Mouse (Mus musculus): ENCODE results near the gene Olfr64. TPM values are rescaled to one million over a fixed set of nuclear protein-coding genes. Genes with fewer than 3 reads are reported as not detected.

Olfr64 gene
- total RNA-seq, 2 experiments from 2014 or later = not detected

Other genes starting within 250 kb of the Olfr64 start
- not detected for gene Olfr623, start 230.8 kb downstream of the Olfr64 start, total RNA-seq (2021)
- under 1 TPM in 1 of 2 experiments, not detected in 1; 0.07 TPM for gene Olfr624, start 223.3 kb downstream of the Olfr64 start, total RNA-seq (2021)
- gene Olfr625-ps1, start 211.8 kb downstream of the Olfr64 start, total RNA-seq (2021) = not detected
- not detected for gene Olfr243, start 179.8 kb downstream of the Olfr64 start, total RNA-seq (2021)
- not detected for gene Olfr628, start 164.1 kb downstream of the Olfr64 start, total RNA-seq (2021)
- gene Olfr629, start 149.5 kb downstream of the Olfr64 start, total RNA-seq (2021) = not detected
- gene Olfr630, start 137.2 kb downstream of the Olfr64 start, total RNA-seq (2021) = not detected
- not detected for gene Olfr69, start 122.9 kb downstream of the Olfr64 start, total RNA-seq (2021)
- not detected for gene Olfr68, start 114.8 kb downstream of the Olfr64 start, total RNA-seq (2021)
- gene Olfr67, start 102.7 kb downstream of the Olfr64 start, total RNA-seq (2021) = not detected
- 10 to 100 TPM; 58.3 to 79.4 TPM for gene Hbb-bt, start 80.5 kb downstream of the Olfr64 start, total RNA-seq (2021)
- 100 to 1,000 TPM; 565 to 654 TPM for gene Hbb-bs, start 66.4 kb downstream of the Olfr64 start, total RNA-seq (2021)
- not detected for gene Hbb-bh2, start 54.0 kb downstream of the Olfr64 start, total RNA-seq (2021)
- not detected for gene Hbb-bh1, start 51.3 kb downstream of the Olfr64 start, total RNA-seq (2021)
- not detected for gene Hbb-y, start 41.3 kb downstream of the Olfr64 start, total RNA-seq (2021)
- not detected for gene Olfr66, start 8.2 kb downstream of the Olfr64 start, total RNA-seq (2021)
- not detected for gene Olfr65, start 9.0 kb upstream of the Olfr64 start, total RNA-seq (2021)
- not detected for gene Olfr631, start 34.3 kb upstream of the Olfr64 start, total RNA-seq (2021)
- gene Olfr632, start 39.9 kb upstream of the Olfr64 start, total RNA-seq (2021) = not detected
- not detected for gene Olfr633, start 50.0 kb upstream of the Olfr64 start, total RNA-seq (2021)
- under 1 TPM; 0.07 to 0.09 TPM for gene Olfr635, start 76.7 kb upstream of the Olfr64 start, total RNA-seq (2021)
- not detected for gene Olfr638, start 104.3 kb upstream of the Olfr64 start, total RNA-seq (2021)
- gene Olfr639, start 122.8 kb upstream of the Olfr64 start, total RNA-seq (2021) = under 1 TPM; 0.07 to 0.19 TPM
- gene Olfr640, start 131.1 kb upstream of the Olfr64 start, total RNA-seq (2021) = not detected
- gene Olfr641, start 141.0 kb upstream of the Olfr64 start, total RNA-seq (2021) = not detected
- gene Olfr642, start 158.2 kb upstream of the Olfr64 start, total RNA-seq (2021) = not detected
- not detected for gene 4930516K23Rik, start 167.0 kb upstream of the Olfr64 start, total RNA-seq (2021)
- gene Olfr644, start 177.4 kb upstream of the Olfr64 start, total RNA-seq (2021) = not detected
- gene Olfr645, start 191.0 kb upstream of the Olfr64 start, total RNA-seq (2021) = not detected
- gene Olfr646, start 210.4 kb upstream of the Olfr64 start, total RNA-seq (2021) = not detected
- gene Ubqln5, start 235.3 kb upstream of the Olfr64 start, total RNA-seq (2021) = not detected
- not detected for gene Olfr643, start 242.9 kb upstream of the Olfr64 start, total RNA-seq (2021)
- not detected for gene Ubqln3, start 248.8 kb upstream of the Olfr64 start, total RNA-seq (2021)

Data from layer of hippocampus, postnatal 14 days (tissue).